Mouse (Mus musculus) left cerebral cortex, adult 9 months (tissue): ENCODE results near the gene Cacna1c.

Experiments
- DNase-seq, 2 experiments: peaks; one replicate each; pipeline ENCODE4 v3.0.0; 2022; ENCODE audit warnings: low spot score in 2 of 2

The Cacna1c gene

GRCm38 (mm10) chr6:119196382-119197305 is at the start of gene Cacna1c:
Cacna1c (minus strand) TSS chr6:119196418.
- no peak for DNase-seq

DNA sequence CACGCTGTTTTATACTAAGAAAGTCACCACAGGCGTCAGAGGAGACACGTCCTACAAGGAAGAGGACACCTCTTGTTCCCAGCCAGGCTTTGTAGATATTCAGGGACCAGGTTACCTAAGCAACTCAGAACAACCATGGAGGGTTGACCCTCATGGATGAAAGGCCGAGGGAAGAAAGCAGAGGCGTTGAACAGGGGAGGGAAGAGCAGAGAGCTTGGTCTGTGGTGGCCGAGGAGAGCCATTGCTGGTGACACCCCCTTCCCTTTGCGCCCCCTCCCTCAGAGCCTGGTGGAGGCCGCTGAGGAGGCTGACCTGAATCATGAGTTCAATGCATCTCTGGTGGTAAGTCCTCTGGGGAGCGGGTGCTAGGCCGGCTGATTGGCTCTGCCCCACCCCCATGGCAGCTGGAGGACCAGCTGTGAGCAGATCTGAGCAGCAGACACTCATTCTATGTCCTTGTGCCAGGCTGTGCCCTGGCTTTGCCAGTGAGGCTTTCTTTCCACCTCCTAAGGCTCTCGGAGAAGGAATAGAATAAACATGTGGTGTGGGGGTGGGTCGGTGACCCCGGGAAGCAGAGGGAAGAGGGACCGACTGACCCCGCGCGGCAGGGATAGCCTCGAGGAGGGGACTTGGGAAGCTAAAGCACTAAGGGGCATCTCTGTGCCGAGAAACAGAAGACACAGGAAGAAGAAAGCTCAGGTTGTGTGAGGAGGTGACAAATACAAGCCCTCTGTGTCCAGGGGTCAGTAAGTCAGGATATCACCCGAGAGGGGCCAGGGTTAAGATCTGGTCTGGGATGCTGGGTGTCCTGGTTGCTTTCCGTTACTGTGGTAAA is 44.9 kb upstream of the Cacna1c start:
- no peak for DNase-seq

GRCm38 (mm10) chr6:119240256-119240655 is 44.0 kb upstream of the Cacna1c start:
- DNase-seq: no peak

- DNase-seq: no peak
These were observed 43.3 kb upstream of the Cacna1c start for GRCm38 (mm10) chr6:119239341-119240005.

- DNase-seq: peak in 1 of 2 experiments; percentile 72
These were observed 41.3 kb upstream of the Cacna1c start for GRCm38 (mm10) chr6:119237427-119237989.

- no peak for DNase-seq
These were observed 40.0 kb upstream of the Cacna1c start, which contains the start of gene Cacna2d4 for GRCm38 (mm10) chr6:119236241-119236640. Cacna2d4 (plus strand) TSS chr6:119236526.

GRCm38 (mm10) chr6:119235441-119235840 is 39.2 kb upstream of the Cacna1c start:
- DNase-seq: no peak

GRCm38 (mm10) chr6:119233066-119233465 is 36.8 kb upstream of the Cacna1c start:
- DNase-seq: no peak

- peak in 1 of 2 experiments; percentile 58 for DNase-seq
These were observed 32.8 kb upstream of the Cacna1c start for GRCm38 (mm10) chr6:119228861-119229603.

DNA sequence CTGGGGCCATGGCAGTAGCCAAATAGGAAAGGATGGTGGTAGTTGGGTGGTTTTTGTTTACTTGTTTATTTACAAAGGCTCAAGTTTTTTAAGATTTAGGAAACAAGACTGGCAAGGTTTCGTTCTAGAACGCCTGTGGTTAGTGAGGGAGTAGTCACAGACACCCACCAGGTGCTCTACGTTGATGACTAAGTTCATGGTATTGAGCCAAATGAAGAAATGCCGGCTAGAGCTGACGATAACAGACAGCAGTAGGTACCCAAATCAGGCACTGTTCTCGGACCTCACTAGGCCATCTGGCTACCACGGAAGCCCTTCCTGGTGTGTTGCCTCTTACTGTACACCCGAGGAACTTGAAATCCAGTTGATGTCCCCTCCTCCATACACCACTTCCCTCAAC is 30.8 kb upstream of the Cacna1c start:
- DNase-seq: no peak

GRCm38 (mm10) chr6:119225731-119226130 is 29.5 kb upstream of the Cacna1c start:
- no peak for DNase-seq

DNA sequence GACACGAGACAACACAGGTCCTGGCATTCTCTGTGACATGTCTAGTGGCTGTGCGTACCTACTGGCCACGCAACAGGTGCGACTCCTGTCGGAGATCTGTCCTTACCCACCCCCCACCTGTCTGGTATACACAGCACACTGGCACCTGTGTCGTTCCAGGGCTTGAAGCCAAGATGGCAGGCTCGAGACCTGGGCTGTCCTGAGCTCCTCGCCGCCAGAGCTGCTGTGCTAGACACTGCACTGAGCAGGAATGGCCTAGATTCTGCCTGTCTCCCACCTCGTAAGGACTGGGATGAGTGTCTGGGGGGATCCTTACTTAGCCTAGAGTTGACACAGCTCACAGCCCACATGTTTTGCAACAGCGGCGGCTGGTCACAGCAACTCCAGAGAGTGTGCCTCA is 29.0 kb upstream of the Cacna1c start:
- no peak for DNase-seq

GRCm38 (mm10) chr6:119224451-119225195 is 28.4 kb upstream of the Cacna1c start:
- no peak for DNase-seq

GRCm38 (mm10) chr6:119220297-119220696 is 24.1 kb upstream of the Cacna1c start:
- peak in 1 of 2 experiments; percentile 84 for DNase-seq

DNA sequence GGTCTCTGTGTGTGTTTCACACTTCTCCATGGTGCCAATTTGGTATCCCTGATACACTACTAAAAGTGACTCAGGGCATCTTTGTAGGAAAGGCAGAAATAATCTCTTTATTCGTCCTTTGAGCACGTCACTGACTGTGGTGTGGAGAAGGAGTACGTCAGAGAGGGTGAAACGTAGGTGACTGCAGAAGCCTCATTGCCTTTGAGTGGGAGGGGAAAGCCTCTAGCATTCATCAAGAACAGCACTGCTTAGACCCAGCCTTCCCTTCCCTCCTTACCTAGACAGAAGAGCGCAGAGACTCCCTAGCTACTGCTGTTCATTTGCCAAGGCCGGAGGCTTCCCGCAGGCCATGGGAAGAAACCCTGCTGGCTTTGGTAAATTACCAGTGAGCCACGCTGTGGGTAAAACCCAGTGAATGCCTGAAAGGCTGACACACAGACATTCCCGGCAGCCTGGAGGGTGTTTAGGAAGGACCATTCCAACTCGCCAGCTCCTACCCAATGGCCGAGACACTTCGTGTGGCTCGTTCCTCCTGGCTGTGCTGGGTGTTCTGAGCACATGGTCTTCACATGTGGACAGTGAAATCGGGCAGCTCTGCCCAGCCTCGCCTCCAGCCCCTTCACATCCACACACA is 23.1 kb upstream of the Cacna1c start:
- DNase-seq: no peak

- DNase-seq: no peak
These were observed 22.4 kb upstream of the Cacna1c start for GRCm38 (mm10) chr6:119218591-119218990.

GRCm38 (mm10) chr6:119217661-119218060 is 21.4 kb upstream of the Cacna1c start:
- no peak for DNase-seq

GRCm38 (mm10) chr6:119215040-119215613 is 18.9 kb upstream of the Cacna1c start:
- DNase-seq: no peak

GRCm38 (mm10) chr6:119214190-119214589 is 18.0 kb upstream of the Cacna1c start:
- no peak for DNase-seq
